9 mouse cellular contexts compared by ENCODE assay signal in genomic region chr4:82623081-82623538, GRCm38 (mm10).
DNase-seq lines count a peak whose midpoint lies in the region; ATAC-seq lines count a peak whose summit lies in the region.
"Had no signal": no experiment of that assay in that cellular context is flagged by ENCODE, and none has a peak within 500 bp of the region (broad histone marks: within the 10 kb centered on the region; RNA-seq: fewer than 3 reads in every experiment).

No protein-coding gene starts in this region.

- peak; percentile 4 to 6 for DNase-seq in left cerebral cortex, postnatal 25 days (ENCODE audit: low spot score in 2 of 2)
- no peak for DNase-seq in left cerebral cortex, adult 18-20 months (ENCODE audit: low spot score in 2 of 2)
- DNase-seq in forebrain, embryonic 10.5 days (ENCODE audit: extremely low spot score, low spot score): no peak
- no peak for DNase-seq in hindbrain, embryonic 10.5 days (ENCODE audit: low spot score)
- peak; percentile 71 for DNase-seq in midbrain, embryonic 14.5 days
- no peak for DNase-seq in urinary bladder, postnatal 36 days (ENCODE audit: low spot score in 2 of 2)
- DNase-seq in spleen, postnatal 36 days (ENCODE audit: low spot score in 2 of 2): no peak
- no peak for DNase-seq in gastrocnemius, adult 8-10 months (ENCODE audit: low spot score in 2 of 2)

- H3K4me3 ChIP-seq in forebrain, embryonic 10.5 days: no peak overlapping the region
- no peak overlapping the region for H3K4me3 ChIP-seq in hindbrain, embryonic 10.5 days
- no peak overlapping the region for H3K4me3 ChIP-seq in midbrain, embryonic 14.5 days (replicated peaks; ENCODE audit: low read depth, low read length)

- H3K9ac ChIP-seq in midbrain, embryonic 14.5 days (replicated peaks; ENCODE audit: low read length): no peak overlapping the region

- H3K36me3 ChIP-seq in forebrain, embryonic 10.5 days (replicated peaks): no peaks in the 10 kb centered on the region
- no peaks in the 10 kb centered on the region for H3K36me3 ChIP-seq in hindbrain, embryonic 10.5 days
- H3K36me3 ChIP-seq in midbrain, embryonic 14.5 days (ENCODE audit: control insufficient read depth, insufficient read depth, low read length): no peaks in the 10 kb centered on the region
- H3K36me3 ChIP-seq: G1E had no signal

- no peak overlapping the region for H3K4me2 ChIP-seq in midbrain, embryonic 14.5 days (ENCODE audit: low read length)

- H3K27me3 ChIP-seq in forebrain, embryonic 10.5 days (ENCODE audit: poor library complexity, severe bottlenecking): no peaks in the 10 kb centered on the region
- no peaks in the 10 kb centered on the region for H3K27me3 ChIP-seq in hindbrain, embryonic 10.5 days (ENCODE audit: insufficient read depth, poor library complexity, severe bottlenecking)
- H3K27me3 ChIP-seq in midbrain, embryonic 14.5 days (ENCODE audit: control insufficient read depth, insufficient read depth, low read length): no peaks in the 10 kb centered on the region

- intact Hi-C loops in left cerebral cortex, postnatal 25 days (cut with DNase I): no loop called here

- no peaks in the 10 kb centered on the region for H3K9me3 ChIP-seq in forebrain, embryonic 10.5 days
- no peaks in the 10 kb centered on the region for H3K9me3 ChIP-seq in hindbrain, embryonic 10.5 days
- no peaks in the 10 kb centered on the region for H3K9me3 ChIP-seq in midbrain, embryonic 14.5 days (ENCODE audit: control insufficient read depth, low read length)

- H3K4me1 ChIP-seq in forebrain, embryonic 10.5 days: peaks cover 18% of the 10 kb centered on the region
- H3K4me1 ChIP-seq in hindbrain, embryonic 10.5 days (replicated peaks): peaks cover 17% of the 10 kb centered on the region
- H3K4me1 ChIP-seq in midbrain, embryonic 14.5 days (ENCODE audit: control insufficient read depth, insufficient read depth, low read length): 0 out of 2 replicates have a peak, but pooled peaks cover 3% of the 10 kb centered on the region

- H3K27ac ChIP-seq in forebrain, embryonic 10.5 days: peak overlapping the region; percentile 61; the same call in 1 of the 2 replicates
- H3K27ac ChIP-seq in hindbrain, embryonic 10.5 days: peak overlapping the region; percentile 73
- peak overlapping the region; percentile 80 for H3K27ac ChIP-seq in midbrain, embryonic 14.5 days (replicated peaks; ENCODE audit: low read depth, low read length)

- 93% methylated on average over 12 of the region's 12 CpGs for WGBS in forebrain, embryonic 10.5 days
- WGBS in hindbrain, embryonic 10.5 days: 87% methylated on average over 12 of the region's 12 CpGs
- 58% methylated on average over 12 of the region's 12 CpGs for WGBS in midbrain, embryonic 14.5 days

- peak; percentile 24 for ATAC-seq in midbrain, embryonic 14.5 days (ENCODE audit: low FRiP score, low TSS enrichment)

Comparison
In these comparisons a context has a peak if more than half of its experiments do, and no peak if none do; other contexts are left out.
1. DNase-seq: peak in left cerebral cortex, postnatal 25 days (2 of 2) and midbrain, embryonic 14.5 days (single experiment); none in left cerebral cortex, adult 18-20 months (0 of 2), forebrain, embryonic 10.5 days (single experiment), hindbrain, embryonic 10.5 days (single experiment), urinary bladder, postnatal 36 days (0 of 2), spleen, postnatal 36 days (0 of 2) and gastrocnemius, adult 8-10 months (0 of 2).
2. Peak in every context shown above with its lines, with median percentiles within 50 percentile points of each other: H3K27ac ChIP-seq.